Mouse (Mus musculus) MEL (cell line): ENCODE data around the gene Fgfr2. TPM values are rescaled to one million over a fixed set of nuclear protein-coding genes. Genes with fewer than 3 reads are reported as not detected.
A peak's percentile ranks its signal among the peaks of the same experiment; 100 is the strongest.

Source experiments
- DNase-seq: peaks from one replicate; pipeline ENCODE4 v3.0.0; 2011; ENCODE audit warnings: low read depth, low spot score
- H3K27ac ChIP-seq: 2 replicates; pipeline ENCODE4 v1.5.1; 2012; ENCODE audit warnings: low read depth, mild to moderate bottlenecking, control low read depth, low read length, moderate library complexity; ENCODE audit not compliant: control insufficient read depth
- H3K27me3 ChIP-seq, 2 experiments: fragments of 150-350 bp in 1 of 2; sonication (generic) in 1 of 2; 2 replicates each; pipeline ENCODE4 v1.6.1; 2012; ENCODE audit warnings: low read length in 2 of 2, mild to moderate bottlenecking in 2 of 2, improper control_type of control experiment in 1 of 2, moderate library complexity in 1 of 2; ENCODE audit not compliant: insufficient read depth in 2 of 2, control insufficient read depth in 1 of 2
- H3K36me3 ChIP-seq, 2 experiments: 2 replicates each; pipeline ENCODE4 v1.6.1; 2012 to 2014; ENCODE audit warnings: low read length in 2 of 2, improper control_type of control experiment in 1 of 2, inconsistent platforms in 1 of 2, mild to moderate bottlenecking in 1 of 2; ENCODE audit not compliant: insufficient read depth in 2 of 2, control insufficient read depth in 1 of 2
- H3K4me1 ChIP-seq, 2 experiments: fragments of 150-350 bp in 1 of 2; sonication (generic) in 1 of 2; 2 replicates each; pipeline ENCODE4 v1.6.1; 2012; ENCODE audit warnings: low read length in 2 of 2, improper control_type of control experiment in 1 of 2, mild to moderate bottlenecking in 1 of 2; ENCODE audit not compliant: insufficient read depth in 2 of 2, control insufficient read depth in 1 of 2
- H3K4me3 ChIP-seq, 2 experiments: fragments of 150-350 bp in 1 of 2; sonication (generic) in 1 of 2; 2 replicates each; pipeline ENCODE4 v1.5.1; 2012; ENCODE audit warnings: low read depth in 2 of 2, low read length in 2 of 2, mild to moderate bottlenecking in 2 of 2, moderate library complexity in 2 of 2, control low read depth in 1 of 2, improper control_type of control experiment in 1 of 2; ENCODE audit not compliant: control insufficient read depth in 1 of 2, insufficient read depth in 1 of 2
- H3K79me2 ChIP-seq: 2 replicates; pipeline ENCODE4 v1.6.1; 2012; ENCODE audit warnings: mild to moderate bottlenecking, low read length, moderate library complexity; ENCODE audit not compliant: control insufficient read depth, poor library complexity, insufficient read depth
- H3K9ac ChIP-seq: 2 replicates; pipeline ENCODE4 v1.6.1; 2012; ENCODE audit warnings: low read depth, mild to moderate bottlenecking, control low read depth, low read length, moderate library complexity; ENCODE audit not compliant: control insufficient read depth, poor library complexity, severe bottlenecking
- H3K9me3 ChIP-seq: fragments of 150-350 bp; sonication (generic); replicated peaks from 2 replicates; pipeline ENCODE4 v1.6.1; 2012; ENCODE audit warnings: mild to moderate bottlenecking, low read length, improper control_type of control experiment, moderate library complexity; ENCODE audit not compliant: insufficient read depth
- BHLHE40 ChIP-seq: IDR thresholded peaks from 2 replicates; pipeline ENCODE4 v1.6.1; 2012; ENCODE audit warnings: low read depth, mild to moderate bottlenecking, inconsistent platforms, low read length, improper control_type of control experiment, borderline replicate concordance
- CHD1 ChIP-seq: IDR thresholded peaks from 2 replicates; pipeline ENCODE4 v1.6.1; 2012; ENCODE audit warnings: low read depth, mild to moderate bottlenecking, inconsistent platforms, low read length, improper control_type of control experiment
- CTCF ChIP-seq, 3 experiments: IDR thresholded peaks in 2 of 3; conservative IDR thresholded peaks in 1 of 3; 2 replicates each; pipeline ENCODE4 v1.5.1; 2011 to 2012; ENCODE audit warnings: low read length in 3 of 3, low read depth in 2 of 3, mild to moderate bottlenecking in 2 of 3, improper control_type of control experiment in 1 of 3, inconsistent platforms in 1 of 3, mixed read lengths in 1 of 3, moderate library complexity in 1 of 3; ENCODE audit not compliant: control insufficient read depth in 1 of 3, insufficient read depth in 1 of 3, poor library complexity in 1 of 3, severe bottlenecking in 1 of 3
- E2F4 ChIP-seq: IDR thresholded peaks from 2 replicates; pipeline ENCODE4 v1.6.1; 2011; ENCODE audit warnings: low read depth, low read length, improper control_type of control experiment, borderline replicate concordance
- GABPA ChIP-seq: IDR thresholded peaks from 2 replicates; pipeline ENCODE4 v1.6.1; 2012; ENCODE audit warnings: low read depth, mild to moderate bottlenecking, inconsistent platforms, low read length, improper control_type of control experiment, moderate library complexity
- GATA1 ChIP-seq: IDR thresholded peaks from 2 replicates; pipeline ENCODE4 v1.6.1; 2011; ENCODE audit warnings: low read depth, low read length, improper control_type of control experiment
- HCFC1 ChIP-seq: IDR thresholded peaks from 2 replicates; pipeline ENCODE4 v1.6.1; 2012; ENCODE audit warnings: low read depth, mild to moderate bottlenecking, inconsistent platforms, low read length, improper control_type of control experiment, moderate library complexity
- MAFK ChIP-seq: IDR thresholded peaks from 2 replicates; pipeline ENCODE4 v1.6.1; 2011; ENCODE audit warnings: low read depth, mild to moderate bottlenecking, low read length, improper control_type of control experiment, borderline replicate concordance
- MAX ChIP-seq: IDR thresholded peaks from 2 replicates; pipeline ENCODE4 v1.6.1; 2011; ENCODE audit warnings: low read length, improper control_type of control experiment
- MXI1 ChIP-seq: IDR thresholded peaks from 2 replicates; pipeline ENCODE4 v1.6.1; 2011; ENCODE audit warnings: mild to moderate bottlenecking, low read depth, low read length, improper control_type of control experiment
- MYB ChIP-seq: IDR thresholded peaks from 2 replicates; pipeline ENCODE4 v1.6.1; 2011; ENCODE audit warnings: mild to moderate bottlenecking, low read depth, low read length, improper control_type of control experiment
- MYC ChIP-seq: IDR thresholded peaks from 2 replicates; pipeline ENCODE4 v1.6.1; 2011; ENCODE audit warnings: low read depth, mild to moderate bottlenecking, low read length, improper control_type of control experiment, moderate library complexity
- POLR2A ChIP-seq, 2 experiments: IDR thresholded peaks; 2 replicates each; pipeline ENCODE4 v1.6.1; 2011 to 2012; ENCODE audit warnings: low read length in 2 of 2, mild to moderate bottlenecking in 2 of 2, control low read depth in 1 of 2, improper control_type of control experiment in 1 of 2, low read depth in 1 of 2, moderate library complexity in 1 of 2; ENCODE audit not compliant: control insufficient read depth in 1 of 2, insufficient read depth in 1 of 2, poor library complexity in 1 of 2
- POLR2AphosphoS2 ChIP-seq: IDR thresholded peaks from 2 replicates; pipeline ENCODE4 v1.6.1; 2011; ENCODE audit warnings: low read length, improper control_type of control experiment
- SIN3A ChIP-seq: IDR thresholded peaks from 2 replicates; pipeline ENCODE4 v1.6.1; 2012; ENCODE audit warnings: low read length, improper control_type of control experiment, inconsistent platforms
- SMC3 ChIP-seq: IDR thresholded peaks from 2 replicates; pipeline ENCODE4 v1.6.1; 2011; ENCODE audit warnings: low read depth, low read length, improper control_type of control experiment
- TAL1 ChIP-seq: IDR thresholded peaks from 2 replicates; pipeline ENCODE4 v1.6.1; 2012; ENCODE audit warnings: mild to moderate bottlenecking, inconsistent platforms, low read length, moderate library complexity, mixed read lengths
- TBP ChIP-seq: IDR thresholded peaks from 2 replicates; pipeline ENCODE4 v1.8.0; 2011; ENCODE audit warnings: low read depth, low read length, improper control_type of control experiment
- TCF12 ChIP-seq: IDR thresholded peaks from 2 replicates; pipeline ENCODE4 v1.6.1; 2014; ENCODE audit warnings: low read depth, mild to moderate bottlenecking, inconsistent platforms, low read length, improper control_type of control experiment, moderate library complexity
- UBTF ChIP-seq: IDR thresholded peaks from 2 replicates; pipeline ENCODE4 v1.6.1; 2012; ENCODE audit warnings: low read depth, mild to moderate bottlenecking, inconsistent platforms, low read length, improper control_type of control experiment, moderate library complexity, borderline replicate concordance; ENCODE audit not compliant: insufficient read depth
- USF1 ChIP-seq: IDR thresholded peaks from 2 replicates; pipeline ENCODE4 v1.6.1; 2014; ENCODE audit warnings: low read depth, mild to moderate bottlenecking, inconsistent platforms, low read length, improper control_type of control experiment, moderate library complexity
- ZKSCAN1 ChIP-seq: IDR thresholded peaks from 2 replicates; pipeline ENCODE4 v1.6.1; 2012; ENCODE audit warnings: low read depth, mild to moderate bottlenecking, inconsistent platforms, low read length, improper control_type of control experiment, moderate library complexity
- ZNF384 ChIP-seq: IDR thresholded peaks from 2 replicates; pipeline ENCODE4 v1.6.1; 2012; ENCODE audit warnings: low read depth, mild to moderate bottlenecking, inconsistent platforms, low read length, improper control_type of control experiment
- polyA plus RNA-seq, 2 experiments: library from polyadenylated mRNA; stranded (reverse) in 1 of 2; unstranded in 1 of 2; fragments of >175 nt in 1 of 2; fragments of >200 nt in 1 of 2; gene quantifications; 2 replicates each; pipeline versions ENCODE4 v1.2.1 to v1.2.4; 2012; ENCODE audit warnings: low replicate concordance in 2 of 2, low read depth in 1 of 2; ENCODE audit not compliant: insufficient read length in 2 of 2, insufficient read depth in 1 of 2, missing spikeins in 1 of 2
- total RNA-seq: library from RNA; depleted of rRNA; stranded (reverse); fragments of 300-350 nt; gene quantifications from 2 replicates; pipeline ENCODE4 v1.2.3, GENCODE M21; 2012

Gene Fgfr2
- total and polyA plus RNA-seq, 3 experiments: not detected

DNA sequence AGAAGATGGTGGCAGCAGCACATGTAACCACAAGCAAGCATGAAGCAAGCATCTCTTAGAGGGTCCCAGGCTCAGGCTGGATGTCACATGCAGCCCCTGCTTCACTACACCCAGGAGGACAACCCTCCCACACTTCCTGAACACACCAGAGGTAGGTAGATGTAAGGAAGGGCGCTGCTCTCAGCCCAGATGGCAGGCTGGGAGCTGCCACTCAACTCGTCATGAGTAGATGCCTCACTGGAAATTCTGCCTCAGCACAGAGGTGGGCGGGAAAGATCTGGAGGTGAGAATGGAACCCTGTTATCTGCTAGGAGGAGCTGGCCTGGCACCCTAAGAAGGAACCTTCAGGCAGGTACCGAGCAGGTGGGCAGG lies 355.2 kb downstream of the Fgfr2 start:
- TF ChIP-seq GATA1 (no peak), BHLHE40 (no peak), POLR2A (IDR thresholded peaks at IDR 0.05; ENCODE audit: control insufficient read depth in 1 of 2, insufficient read depth in 1 of 2, low read depth in 1 of 2, low read length in 2 of 2, poor library complexity in 1 of 2) (no peak), HCFC1 (no peak), MAX (0 out of 2 replicates have a peak, but pooled peaks have one; percentile 23)
- Histone ChIP-seq H3K4me1 (peaks cover 25 to 35% of the 10 kb centered on the region in 2 experiments), H3K27ac (no peak overlapping the region), H3K9ac (no peak overlapping the region), H3K79me2 (no peaks in the 10 kb centered on the region), H3K36me3 (peaks cover 0 to 26% of the 10 kb centered on the region in 2 experiments), H3K9me3 (no peaks in the 10 kb centered on the region), H3K27me3 (no peaks in the 10 kb centered on the region), H3K4me3 (no peak overlapping the region)
- DNase-seq: no peak

DNA sequence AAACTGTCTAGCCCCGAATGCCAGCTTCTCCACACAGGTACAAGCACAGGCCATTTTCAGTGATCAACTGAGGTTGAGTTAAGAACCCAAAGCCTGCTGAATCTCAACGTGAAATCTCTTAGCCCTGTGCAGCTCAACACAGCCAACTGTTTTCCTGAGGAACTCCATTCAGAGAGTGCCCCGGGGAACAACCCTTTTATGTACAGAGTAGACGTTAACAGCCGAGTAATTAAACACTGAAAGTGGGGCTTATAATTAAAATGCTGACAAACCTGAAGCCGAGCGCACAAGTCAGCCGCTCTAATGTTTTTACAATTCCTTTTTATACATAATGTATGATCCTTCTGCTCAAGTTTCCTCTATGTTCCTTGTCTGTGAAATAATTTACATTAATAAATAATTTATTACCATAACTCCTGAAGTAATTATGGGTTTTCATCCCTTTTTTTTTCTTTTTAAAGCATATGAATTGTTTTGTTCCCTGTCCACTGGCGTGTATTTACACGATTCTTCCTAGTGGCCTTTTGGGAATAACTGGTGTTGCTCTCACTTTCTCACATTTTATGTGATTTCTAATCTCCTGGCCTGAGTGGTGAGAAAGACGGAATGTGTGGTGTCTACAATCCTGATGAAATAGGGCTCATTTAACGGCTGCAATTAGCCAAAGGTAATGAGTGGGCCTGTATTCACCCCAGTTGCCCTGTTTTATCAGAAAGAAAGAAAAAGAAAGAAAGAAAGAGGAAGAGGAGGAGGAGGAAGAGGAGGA lies 355.7 kb downstream of the Fgfr2 start:
- H3K27ac ChIP-seq: no peak overlapping the region
- peaks cover 0 to 21% of the 10 kb centered on the region in 2 experiments for H3K36me3 ChIP-seq
- H3K4me1 ChIP-seq: peaks cover 20 to 29% of the 10 kb centered on the region in 2 experiments

DNA sequence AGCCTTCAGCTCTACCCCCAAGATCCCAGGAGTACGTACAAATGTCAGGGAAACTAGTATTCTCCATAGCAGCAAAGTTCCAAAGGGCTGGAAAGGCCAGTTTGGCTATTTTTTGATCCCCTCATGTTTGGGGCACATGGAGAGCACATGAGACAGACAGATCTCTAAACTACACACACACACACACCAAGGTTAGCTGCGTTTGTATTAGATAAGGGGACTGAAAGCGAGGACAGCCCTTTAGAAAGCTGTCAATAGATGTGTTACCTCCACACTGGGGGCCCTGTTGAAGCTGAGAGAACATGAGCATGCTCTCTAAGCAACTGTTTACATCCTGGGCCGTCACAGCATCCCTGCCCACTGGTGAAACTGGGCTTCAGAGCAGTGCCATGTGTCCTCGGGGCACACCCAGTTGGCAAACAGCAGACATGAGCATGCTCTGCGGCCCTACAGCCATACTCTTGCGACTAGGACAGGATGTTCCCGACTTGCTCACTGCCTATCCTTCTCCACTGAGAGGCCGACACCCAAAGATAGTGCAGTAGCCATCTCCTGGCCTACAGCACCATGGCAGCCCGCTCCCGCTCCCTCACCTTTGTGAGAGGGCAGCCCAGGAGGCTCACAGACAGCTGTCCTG lies 356.8 kb downstream of the Fgfr2 start:
- Histone ChIP-seq H3K9ac (no peak overlapping the region), H3K4me1 (peaks cover 16 to 23% of the 10 kb centered on the region in 2 experiments), H3K4me3 (no peak overlapping the region), H3K9me3 (no peaks in the 10 kb centered on the region), H3K27me3 (no peaks in the 10 kb centered on the region), H3K36me3 (peaks cover 0 to 18% of the 10 kb centered on the region in 2 experiments), H3K27ac (peak overlapping the region; percentile 25), H3K79me2 (no peaks in the 10 kb centered on the region)
- no peak for TF ChIP-seq TCF12
- TF ChIP-seq GABPA: no peak
- no peak for TF ChIP-seq SMC3
- no peak for TF ChIP-seq SIN3A
- peak; percentile 64; the same call in 1 of the 2 replicates for TF ChIP-seq MYC
- no peak for TF ChIP-seq UBTF
- peak; percentile 38 for DNase-seq

More for the DNA sequence above, 355.7 kb downstream of the Fgfr2 start:
- no peaks in the 10 kb centered on the region for H3K79me2 ChIP-seq
- no peak for DNase-seq
- no peak for TF ChIP-seq USF1
- TF ChIP-seq CTCF (IDR thresholded peaks at IDR 0.05 in 2 of 3, conservative IDR thresholded peaks at IDR 0.05 in 1 of 3; ENCODE audit: control insufficient read depth in 1 of 3, insufficient read depth in 1 of 3, low read depth in 2 of 3, low read length in 3 of 3, poor library complexity in 1 of 3, severe bottlenecking in 1 of 3): no peak
- TF ChIP-seq MYC: no peak
- TF ChIP-seq POLR2AphosphoS2: no peak
- TF ChIP-seq ZNF384: no peak
- no peak for TF ChIP-seq SIN3A
- no peak for TF ChIP-seq CHD1
- no peak for TF ChIP-seq TAL1
- no peak for TF ChIP-seq MXI1
- TF ChIP-seq ZKSCAN1: no peak
- TF ChIP-seq E2F4: no peak
- TF ChIP-seq MYB: no peak
- TF ChIP-seq TBP: no peak
- no peak for TF ChIP-seq MAFK
- no peaks in the 10 kb centered on the region for H3K9me3 ChIP-seq
- no peak overlapping the region for H3K4me3 ChIP-seq
- H3K27me3 ChIP-seq: no peaks in the 10 kb centered on the region
- H3K9ac ChIP-seq: no peak overlapping the region
